Mouse (Mus musculus) Muller cell, postnatal 12 days (primary cell): Measurements from ENCODE around the gene Sept5.

Experiments
- DNase-seq: peaks from one replicate; pipeline ENCODE4 v3.0.0-alpha.2; 2015; ENCODE audit errors: inconsistent ontology term

Gene Sept5

DNA sequence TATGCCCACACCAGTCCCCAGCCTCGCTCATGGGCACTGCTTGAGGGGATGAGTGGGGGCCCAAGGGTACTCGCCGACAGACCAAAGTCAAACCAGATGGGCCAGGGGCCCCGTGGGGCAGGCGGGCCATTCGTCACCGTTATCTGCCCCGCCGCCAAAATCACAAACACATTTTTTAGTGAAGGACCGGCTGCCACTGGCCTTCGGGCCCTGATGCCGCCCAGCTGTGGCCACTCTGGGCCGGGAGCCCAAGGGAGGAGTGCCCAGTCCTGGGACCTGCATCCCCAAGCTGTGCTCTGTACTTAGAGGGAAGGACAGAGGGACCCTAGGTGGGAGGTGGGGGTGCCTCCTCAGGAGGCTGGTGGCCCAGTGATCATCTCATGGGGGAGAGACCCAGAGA is 18.0 kb downstream of the Sept5 start:
- no peak for DNase-seq

DNA sequence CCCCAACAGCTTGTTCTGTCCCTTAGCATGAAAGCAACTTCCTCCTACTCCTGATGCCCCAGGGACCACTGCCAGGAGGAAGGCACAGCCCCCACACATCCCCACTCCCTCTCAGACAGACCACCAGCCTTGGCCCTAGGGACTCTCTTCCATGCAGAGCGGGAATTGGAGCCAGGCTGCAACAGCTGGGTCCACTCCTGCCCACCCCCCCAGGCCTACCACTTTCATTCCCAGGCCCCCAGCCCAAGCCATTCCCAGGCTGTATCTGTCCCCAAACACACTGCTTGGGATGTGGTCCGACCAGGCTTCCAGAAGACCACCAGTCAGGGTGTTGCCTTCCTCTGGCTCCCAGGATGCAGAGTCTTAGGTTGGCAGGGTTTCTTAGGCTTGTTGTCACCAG is 20.7 kb downstream of the Sept5 start:
- DNase-seq = no peak

DNA sequence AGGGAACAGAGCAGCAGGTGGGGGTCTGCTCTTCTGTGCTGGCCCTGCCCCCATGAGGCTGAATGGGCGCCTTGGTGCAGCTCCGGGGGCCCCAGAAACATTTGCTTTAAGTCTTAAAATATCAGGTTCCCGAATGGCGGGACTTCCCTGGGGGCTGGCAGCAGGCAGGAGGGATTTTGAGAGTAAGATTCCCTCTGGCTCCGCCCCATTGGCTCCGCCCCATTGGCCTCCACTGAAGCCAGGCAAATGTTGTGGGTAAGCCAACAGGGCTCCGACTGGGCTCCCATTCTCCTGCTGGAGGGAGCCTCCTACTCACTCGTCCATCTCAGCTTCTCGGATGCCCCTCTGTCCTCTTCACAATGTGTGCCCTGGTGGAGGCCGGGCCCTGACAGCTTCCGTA is 21.5 kb downstream of the Sept5 start:
- no peak for DNase-seq

DNA sequence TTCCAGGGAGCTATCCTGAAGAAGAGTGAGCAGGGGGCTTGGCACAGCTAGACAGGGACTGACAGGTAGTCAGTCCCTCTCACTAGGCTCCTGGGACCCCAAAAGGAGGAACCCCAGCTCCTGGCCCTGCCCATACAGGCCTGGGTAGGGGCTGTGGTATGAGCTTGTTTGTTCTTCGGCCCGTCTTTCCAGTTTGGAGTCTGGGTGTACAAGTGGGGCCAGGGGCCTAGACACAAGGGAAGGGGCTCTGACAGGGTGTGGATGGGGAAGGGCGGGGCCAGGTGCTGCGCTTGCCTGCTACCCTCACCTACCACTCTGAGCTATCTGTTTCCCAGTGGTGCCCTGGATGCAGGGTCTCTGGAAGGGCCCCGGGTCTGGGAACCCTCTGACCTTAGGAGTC is 24.0 kb downstream of the Sept5 start:
- no peak for DNase-seq

DNA sequence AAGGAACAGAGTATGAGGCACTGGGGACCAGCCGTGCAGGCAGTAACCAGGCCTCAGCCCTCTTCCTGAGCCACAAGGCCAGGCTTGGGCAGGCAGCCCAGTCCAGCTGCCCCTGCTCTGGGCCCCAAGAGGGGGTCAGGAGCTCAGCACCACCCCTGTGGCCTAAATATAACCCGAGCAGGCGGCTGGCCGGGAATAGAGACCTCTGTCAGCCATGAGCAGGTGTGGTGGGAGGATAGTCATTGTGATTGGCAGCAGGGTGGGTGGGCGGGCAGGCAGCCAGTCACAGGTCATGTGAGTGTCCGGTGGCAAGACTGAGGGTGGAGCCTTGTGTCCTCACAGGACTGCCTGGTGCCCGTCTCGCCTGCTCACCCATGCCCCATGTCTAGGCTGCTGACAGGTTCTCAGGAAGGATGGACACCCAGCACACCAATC is 25.5 kb downstream of the Sept5 start:
- DNase-seq = no peak

DNA sequence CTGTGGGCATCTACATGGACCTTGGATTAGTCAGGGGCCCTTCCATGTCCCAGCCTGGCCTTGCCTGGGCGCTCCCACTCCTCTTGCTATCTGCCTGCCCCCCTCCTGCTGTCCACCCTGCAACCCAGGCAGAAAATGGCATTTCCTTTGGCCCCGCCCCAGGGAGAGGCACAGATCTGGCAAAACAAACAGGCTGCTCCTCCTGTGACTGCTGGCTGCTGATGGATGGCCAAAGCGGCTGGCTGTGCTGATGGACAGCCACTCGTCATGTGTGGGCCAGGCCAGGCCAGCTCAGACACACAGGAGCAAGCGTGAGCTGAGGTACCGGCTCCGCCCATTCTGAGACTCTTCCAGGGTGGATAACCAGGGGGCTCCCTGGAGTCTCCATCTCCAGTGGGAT is 28.3 kb downstream of the Sept5 start:
- DNase-seq = no peak

DNA sequence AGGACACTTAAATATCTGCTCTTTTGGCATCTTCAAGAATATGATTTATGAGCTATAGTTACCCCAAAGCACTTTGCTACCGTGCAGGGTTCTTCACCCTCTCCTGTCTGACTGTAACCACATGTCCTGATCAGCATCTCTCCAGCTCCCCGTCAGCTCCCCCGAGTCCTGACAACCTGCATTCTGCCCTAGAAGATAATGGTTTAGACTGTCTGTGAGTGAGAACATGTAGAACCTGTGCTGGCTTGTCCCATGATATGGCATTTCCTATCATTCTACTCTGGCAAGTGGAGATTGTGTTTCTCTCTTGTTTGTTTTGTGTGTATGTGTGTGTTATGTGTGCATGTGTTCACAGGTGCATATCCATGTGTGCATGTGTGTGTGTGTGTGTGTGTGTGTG is 31.7 kb downstream of the Sept5 start:
- no peak for DNase-seq

DNA sequence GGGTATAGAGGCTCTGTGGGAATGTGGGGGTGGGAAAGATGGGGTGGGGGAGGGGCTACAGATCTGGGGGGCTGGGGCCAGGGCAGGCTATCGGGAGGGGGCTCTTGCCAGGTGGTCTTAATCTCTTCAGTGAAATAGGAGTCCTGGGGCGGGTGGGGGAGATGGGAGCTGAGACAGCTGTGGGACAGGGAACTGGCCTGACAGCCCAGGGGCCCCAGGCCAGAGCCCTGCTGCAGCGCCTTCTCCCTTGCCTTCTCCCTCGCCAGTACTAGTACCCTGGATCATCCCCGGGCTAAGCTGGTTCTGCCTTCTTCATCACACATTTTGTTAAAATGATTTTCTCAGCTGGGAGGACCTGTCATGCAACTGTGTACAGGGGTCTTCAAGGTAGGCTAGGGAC is 33.5 kb downstream of the Sept5 start:
- DNase-seq = no peak

DNA sequence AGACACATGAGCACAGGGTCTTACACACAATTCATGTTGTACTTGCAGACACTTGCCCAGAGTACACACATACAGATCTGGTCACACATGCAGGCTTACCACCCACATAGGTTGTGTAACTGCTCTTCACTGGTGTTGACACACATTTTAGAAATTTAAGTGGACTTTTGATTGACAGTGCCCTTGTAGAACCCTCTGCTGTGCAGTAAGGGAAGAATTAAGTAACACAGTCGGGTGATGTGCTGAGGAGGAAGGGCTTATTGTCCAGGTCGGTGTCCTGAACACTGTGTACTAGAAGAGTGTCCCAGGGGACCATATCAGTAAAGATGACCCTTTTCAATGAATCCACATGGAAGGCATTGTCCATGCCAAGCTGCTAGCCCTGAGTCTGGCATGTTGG is 35.8 kb downstream of the Sept5 start:
- no peak for DNase-seq

DNA sequence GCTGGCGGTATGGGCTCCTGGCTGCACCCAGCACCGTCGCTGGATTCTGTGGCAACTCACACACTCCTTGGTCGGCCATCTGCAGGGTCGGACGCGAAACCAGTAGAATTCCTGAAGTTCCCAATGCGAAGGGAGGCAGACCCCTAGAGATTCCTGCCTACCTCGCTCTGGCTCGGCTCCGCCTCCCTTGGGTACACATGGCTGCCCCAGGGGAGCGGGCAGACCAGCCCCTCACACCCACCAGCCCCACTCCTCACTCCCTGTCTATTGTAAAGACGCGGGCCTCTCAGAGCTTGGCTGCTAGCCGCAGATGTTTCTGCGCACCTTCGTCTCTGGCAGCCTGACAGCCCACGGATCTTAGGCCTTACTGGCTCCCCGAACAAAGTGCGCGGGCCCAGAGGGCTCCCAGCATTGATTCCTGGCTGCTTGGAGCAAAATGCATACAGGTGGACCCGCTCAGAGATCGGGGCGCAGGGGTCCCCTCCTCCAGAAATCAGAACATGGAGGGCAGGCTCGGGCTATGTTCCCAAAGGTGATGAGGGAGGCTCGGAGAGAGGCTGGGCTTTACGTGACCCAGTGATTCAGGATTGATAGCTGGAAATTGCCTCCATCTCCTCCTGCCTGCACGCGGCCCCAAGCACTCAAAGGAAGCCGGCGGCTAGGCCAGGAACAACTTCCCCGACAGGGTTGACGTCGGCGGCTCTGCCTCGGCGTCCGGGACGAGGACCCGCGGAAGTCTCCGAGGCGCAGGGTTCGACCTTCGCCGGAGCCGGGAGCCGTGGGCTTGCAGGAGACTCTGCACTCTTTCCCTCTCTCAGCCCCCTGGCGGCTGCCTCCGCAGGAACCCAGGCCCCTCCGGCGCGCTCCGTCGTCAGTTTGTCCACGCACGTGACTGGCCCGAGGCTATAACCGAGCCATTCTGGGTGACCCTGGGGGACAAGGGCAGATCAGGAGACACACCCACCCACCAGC is 38.4 kb downstream of the Sept5 start:
- DNase-seq = peak; percentile 42

DNA sequence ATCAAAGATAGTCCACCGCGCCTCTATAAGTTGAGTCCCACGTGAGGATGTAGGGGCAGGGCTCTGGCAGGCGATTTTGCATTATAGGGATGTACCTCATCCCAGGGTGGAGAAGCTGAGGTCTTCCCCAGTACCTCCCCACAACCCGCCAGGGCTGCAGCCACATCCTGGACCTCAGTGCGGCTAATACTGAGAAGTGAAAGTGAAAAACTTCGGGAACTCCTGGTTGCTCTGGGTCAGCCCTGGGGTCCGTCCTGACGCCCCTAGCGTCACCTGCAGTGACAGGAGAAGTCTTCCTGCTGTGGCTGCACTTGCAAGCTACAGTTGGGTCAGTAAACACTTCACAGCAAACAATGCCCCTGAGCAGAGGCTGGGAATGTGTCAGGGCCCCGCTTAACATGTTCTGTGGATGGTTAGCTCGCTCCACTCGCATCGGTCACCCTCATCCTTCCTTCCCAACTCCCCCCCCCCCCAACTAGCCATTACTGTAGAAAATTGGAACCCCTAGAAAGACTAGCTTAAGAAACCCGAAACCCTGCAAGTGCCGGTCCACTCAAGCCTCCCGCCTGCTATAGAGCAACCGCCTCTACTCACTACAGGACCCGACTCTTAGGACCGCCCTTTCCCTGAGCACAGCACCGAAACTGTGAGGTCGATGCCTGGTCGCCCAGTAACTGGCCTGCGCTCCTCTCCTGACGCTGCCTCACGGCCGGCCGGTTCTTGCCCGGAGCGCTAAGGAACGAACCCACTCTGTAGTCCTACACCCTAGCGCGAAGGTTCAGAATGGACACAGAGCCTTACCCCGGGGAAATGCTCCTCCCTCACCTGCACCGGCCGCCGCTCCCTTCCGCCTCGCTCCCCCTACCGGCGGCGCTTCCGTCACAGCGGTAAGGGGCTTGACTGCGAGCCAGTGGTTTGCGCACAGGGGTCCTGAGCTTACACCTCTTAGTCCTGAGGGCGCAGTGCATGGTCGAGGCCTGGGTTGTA is 39.7 kb downstream of the Sept5 start, which contains the start of gene Tbx1:
TSS of gene Tbx1 (minus strand) at position 868 of the 987 bp plus-strand sequence.
- DNase-seq = peak; percentile 24

DNA sequence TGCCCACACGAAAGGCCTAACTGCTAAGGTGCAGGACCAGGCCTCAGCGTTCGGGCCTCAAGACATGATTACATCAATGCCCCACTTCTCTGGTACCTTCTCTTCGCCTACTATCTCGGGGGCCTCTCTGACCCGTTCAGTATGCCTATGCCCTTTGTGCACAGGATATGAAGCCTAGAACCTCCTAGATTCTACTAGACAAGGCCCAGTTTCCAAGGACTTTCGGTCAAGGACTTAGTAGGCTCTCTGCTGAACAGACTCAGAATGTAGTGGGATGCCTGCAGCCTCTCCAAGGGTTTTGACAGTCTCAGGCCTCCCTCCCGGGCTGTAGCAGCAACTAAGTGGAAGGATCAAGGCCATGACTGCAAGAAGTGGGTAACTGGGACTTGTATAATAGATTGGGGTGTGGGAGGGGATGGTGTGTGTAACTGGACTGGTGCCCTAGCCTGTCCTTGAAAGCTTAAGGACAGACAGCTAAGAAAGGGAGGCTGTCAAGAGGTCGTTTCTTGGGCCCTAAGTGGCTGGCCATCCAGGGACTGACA is 40.6 kb downstream of the Sept5 start:
- DNase-seq = no peak

DNA sequence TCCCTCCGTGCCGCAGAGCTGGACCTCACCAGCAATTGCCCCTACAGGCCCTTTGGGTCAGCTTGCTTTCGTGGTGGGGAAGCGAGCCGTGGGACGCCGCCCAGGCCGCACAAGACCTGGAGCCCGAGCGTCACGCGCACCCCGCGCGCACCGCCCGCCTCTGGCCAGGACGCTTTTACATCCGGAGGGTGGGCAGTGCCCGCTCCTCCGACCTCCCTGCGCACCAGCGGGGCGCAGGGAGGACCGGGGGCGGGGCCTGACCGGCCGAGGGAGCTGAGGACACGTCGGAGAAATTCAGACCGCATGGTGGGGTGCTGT is 41.1 kb downstream of the Sept5 start:
- DNase-seq = no peak

DNA sequence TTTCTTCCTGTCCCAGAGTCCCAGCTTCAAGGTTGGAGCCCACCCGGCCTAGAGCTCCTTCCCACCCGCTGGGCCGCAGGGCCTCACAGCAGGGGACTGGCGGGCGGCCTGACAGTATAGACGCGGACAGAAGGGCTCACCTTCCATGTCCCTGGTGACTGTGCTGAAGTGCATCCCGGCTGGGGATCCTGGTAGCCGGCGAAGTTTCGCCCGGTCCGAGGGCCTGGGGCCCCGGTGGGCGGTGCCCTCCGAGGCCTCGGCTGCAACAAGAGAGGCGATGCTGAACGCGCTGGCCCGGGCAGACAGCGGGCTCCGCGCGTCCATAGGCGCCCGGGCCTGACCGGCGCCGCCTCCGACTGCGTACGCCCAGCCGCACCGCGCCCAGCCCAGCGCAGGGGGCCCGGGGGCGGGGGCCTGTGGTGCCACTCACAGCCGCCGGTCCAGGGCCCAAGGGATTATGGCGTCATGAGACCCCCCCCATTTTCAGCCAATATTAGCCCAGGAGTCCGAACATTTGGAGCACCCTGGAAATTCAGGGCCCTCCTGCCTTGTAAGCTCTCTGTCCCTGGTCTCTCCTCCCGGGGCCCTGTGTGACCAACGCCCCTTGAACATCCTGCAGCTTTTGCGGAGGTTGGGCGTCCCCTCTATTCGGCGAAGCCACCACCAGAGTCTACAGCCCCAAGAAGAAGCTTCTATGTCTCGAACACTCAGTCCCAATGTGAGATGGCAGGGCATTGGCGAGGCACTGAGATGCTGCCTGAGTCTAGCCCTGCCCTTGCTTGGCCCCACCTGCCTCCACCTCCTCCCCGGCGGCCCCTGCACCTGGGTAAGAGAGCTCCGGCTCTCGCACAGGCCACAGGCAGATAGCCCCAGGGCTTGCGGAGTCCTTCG is 41.7 kb downstream of the Sept5 start:
- no peak for DNase-seq

DNA sequence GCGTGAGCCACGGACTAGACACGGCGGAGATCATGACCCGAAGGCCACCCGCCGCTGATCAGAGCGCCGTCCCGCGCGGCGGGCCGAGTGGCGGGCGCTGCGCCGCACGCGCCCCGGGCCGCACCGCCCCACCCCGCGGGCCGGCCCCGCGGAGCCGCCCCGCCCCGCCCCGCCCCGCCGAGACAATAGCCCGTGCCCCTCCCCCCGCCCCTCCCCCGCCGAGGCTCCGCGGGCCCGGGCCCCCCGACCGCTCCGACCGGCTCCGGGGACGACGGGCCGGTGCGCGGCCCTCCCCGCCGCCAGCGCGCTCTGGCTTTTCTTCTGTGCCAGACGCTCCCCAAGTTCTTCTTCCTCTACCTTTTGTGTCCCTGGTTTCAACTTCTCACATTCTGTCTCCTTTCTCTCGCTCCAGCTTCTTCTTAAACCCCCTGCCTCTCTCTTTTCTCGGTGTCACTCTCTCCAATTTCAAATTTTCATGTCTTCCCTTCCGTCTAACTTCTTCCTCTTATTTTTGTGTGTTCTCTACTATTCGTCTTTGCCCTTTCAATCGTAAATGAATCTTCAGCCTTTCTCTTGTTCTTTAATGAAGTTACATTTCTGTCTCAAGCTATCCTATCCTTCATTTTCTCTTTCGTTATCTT is 42.7 kb downstream of the Sept5 start:
- no peak for DNase-seq

DNA sequence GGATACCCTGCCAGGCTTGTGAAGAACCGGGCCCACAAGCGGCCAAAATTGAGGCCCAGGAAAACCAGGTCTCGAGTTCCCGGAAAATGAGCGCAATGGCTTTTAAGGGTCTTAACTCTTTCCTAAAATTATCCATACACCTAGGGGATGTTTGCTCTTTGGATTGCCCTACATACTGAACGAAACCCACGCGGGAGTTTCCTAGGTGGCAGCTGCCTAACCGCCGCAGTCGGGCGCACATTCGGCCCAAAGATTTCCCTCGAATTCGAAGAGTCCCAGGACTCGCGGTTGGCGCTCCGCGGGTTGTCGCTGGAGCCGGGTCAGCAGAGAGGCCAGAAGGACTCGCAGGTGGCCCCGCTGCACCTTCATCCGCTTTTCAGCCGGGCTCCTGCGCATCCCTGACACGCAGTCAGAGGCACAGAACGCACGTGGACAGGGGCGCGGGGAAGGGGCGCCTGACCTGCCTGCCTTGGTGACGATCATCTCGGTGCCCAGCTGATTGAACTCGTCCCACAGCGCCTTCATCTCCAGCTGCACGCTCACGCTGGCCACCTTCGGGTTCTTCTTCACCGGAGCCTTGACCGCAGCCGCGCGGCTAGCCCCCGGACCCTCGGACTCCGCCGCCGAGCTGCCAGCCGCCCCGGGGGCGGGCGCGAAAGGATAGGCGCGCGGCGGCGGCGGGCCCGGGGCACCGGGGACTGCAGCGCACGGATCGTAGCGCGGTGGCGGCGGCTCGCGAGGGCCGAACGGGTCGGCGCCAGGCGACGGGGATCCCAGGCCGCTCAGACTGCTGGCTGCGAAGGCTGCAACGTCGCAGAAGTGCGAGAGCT is 43.5 kb downstream of the Sept5 start:
- no peak for DNase-seq

DNA sequence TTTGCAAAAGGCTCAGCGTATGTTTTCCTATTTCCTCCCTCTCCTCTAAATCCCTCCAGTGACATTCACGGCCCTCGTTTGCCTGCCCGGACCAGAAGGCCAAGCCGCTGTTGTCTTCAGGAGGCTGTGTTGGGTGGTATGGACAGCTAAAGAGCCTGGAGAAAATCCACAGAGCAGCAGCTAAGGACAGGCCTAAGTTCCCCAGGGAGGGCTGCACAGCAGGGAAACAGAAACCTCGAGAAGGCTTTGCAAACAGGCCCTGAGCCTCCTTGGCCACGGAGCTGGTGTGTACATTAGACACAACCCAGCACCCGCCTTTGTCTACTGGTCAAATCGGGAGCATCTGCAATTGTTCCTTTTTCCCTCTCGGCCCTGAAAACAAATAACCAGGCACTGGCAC is 44.1 kb downstream of the Sept5 start:
- DNase-seq = no peak

DNA sequence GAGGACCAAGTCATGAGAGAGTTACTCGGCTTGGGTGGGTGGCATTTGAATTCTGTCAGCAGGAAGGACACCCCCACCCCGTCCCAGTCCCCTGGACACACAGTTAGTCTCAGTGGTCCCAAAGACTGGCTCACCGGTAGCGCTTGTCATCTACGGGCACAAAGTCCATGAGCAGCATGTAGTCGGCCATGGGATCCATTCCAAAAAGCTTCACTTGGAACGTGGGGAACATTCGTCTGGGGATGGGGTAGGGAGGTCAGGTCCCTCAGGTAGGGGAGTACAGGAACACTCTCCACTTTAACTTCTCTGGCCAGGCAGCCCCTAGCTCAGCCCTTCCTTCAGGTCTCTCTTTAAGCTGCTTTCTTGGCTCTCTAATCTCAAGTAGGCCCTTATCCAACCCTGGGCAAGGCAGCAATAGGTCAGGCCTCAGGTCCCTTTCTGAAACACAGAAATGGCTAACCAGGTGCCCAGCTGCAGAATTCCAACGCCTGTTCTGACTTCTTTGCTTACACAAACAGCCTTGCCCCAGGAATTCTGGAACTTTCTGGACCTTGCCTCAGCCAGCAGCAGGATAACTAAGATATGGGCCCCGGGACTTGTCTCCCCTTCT is 44.7 kb downstream of the Sept5 start:
- DNase-seq = no peak

DNA sequence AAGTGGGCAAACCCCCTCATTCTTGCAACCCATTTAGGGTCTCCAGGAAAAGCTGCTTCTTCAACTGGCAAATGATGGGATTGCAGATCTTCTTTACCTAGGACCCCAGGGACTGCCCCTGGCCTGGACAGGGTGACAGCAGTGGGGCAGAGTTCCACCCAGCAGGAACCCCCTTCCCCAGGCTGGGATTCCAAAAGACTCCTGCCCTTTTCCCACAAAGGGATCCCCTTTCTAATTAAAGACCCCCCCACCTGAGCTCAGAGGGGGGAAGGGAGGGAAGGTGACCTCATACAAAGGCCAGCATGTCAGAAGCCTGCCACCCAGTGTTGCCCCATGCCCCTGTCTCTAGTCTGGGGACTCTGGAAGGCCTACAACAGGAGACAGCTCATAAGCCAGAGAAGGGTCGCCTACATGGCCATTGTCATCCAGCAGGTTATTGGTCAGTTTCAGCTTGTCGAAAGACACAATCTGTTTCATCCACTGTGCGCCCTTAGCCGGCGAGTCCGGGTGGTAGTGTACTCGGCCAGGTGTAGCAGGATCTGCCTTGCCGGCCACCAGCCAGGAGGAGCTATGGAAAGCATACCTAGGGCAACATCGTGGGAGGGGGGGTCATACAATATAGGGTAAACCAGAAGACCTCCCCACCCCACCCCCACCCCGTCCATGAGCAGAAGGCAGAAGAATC is 45.9 kb downstream of the Sept5 start:
- no peak for DNase-seq
